Mouse (Mus musculus): Measurements from ENCODE around the gene Optn.

DNA sequence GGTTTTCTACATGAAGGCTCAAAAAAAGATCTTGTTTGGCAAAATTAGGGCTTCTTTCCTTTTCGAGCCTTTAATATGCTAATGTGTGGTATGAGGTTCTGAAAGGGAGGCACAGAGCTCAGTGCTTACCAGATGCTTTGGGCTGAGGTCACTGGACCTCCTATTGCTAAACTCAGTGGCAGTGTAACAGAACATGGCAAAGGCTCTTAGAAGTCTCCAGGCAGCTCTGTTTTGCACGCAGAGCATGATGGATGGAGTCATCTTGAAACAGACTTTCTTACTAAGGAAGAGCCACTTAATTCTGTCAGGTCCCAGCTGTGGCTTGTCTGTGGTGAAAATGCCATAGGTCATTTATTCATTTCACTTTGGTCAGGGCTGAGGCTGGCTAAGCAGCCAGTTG lies 11.6 kb upstream of the Optn start:
- TF ChIP-seq CTCF (IDR thresholded peaks at IDR 0.05; ENCODE audit: low read depth, low read length) (no peak), POLR2A (IDR thresholded peaks at IDR 0.05; ENCODE audit: extremely low read depth, insufficient read depth, low read length) (no peak)
